Mouse (Mus musculus): ENCODE measurements around the gene Ccr1l1. TPM values are rescaled to one million over a fixed set of nuclear protein-coding genes. Genes with fewer than 3 reads are reported as not detected.

Ccr1l1 gene
- total RNA-seq, 2 experiments from 2014 or later = not detected

DNA sequence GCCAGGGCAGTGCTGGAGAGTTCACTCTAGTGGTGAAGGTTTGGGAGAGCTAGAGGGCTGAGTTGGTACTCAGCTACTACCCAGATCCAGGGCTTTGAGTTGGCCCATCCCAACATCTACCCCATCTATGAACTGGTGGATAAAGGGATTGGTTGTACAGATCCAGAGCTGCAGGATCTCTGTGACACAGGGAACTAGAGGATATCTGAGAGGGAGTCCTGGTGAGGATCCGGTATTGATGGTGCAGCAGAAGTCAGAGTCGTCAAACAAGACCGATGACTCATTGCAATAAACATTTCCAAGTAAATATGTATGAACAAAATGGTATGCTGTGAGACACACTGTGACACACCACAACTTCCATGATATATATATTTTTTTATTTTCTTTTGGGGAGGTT, 47.3 kb downstream of the Ccr1l1 start:
- no peak overlapping the region for H3K4me3 ChIP-seq
- no peak for TF ChIP-seq CTCF (conservative IDR thresholded peaks at IDR 0.05)
- peak overlapping the region; percentile 62 for H3K27ac ChIP-seq
- no peak for DNase-seq (ENCODE audit: low spot score in 2 of 2)

GRCm38 (mm10) chr9:123930476-123930875, 47.7 kb downstream of the Ccr1l1 start:
- H3K4me3 ChIP-seq = no peak overlapping the region
- TF ChIP-seq CTCF (conservative IDR thresholded peaks at IDR 0.05) = no peak
- DNase-seq (ENCODE audit: low spot score in 2 of 2) = no peak
- peak overlapping the region; percentile 62 for H3K27ac ChIP-seq

DNA sequence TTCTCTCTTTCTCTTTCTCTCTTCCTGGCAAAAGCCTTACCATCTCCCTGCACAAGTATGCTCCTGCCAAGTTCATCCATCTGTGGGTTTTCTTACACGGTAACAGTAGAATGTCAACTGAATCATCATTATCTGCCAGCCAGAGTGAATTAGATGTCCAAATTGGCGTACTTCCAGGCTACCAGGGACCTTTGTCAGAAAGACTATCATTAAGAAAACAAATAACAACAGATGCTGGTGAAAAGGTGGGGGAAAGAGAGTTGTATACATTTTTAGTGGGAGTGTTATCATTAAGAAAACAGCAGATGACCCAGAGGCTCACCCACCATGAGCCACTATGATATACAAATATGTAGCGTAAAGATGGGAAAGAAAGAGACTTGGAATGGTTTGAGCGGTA, 48.3 kb downstream of the Ccr1l1 start:
- Histone ChIP-seq H3K4me3 (no peak overlapping the region), H3K27ac (peak overlapping the region; percentile 62)
- DNase-seq (ENCODE audit: low spot score in 2 of 2) = no peak
- TF ChIP-seq CTCF (conservative IDR thresholded peaks at IDR 0.05) = no peak

GRCm38 (mm10) chr9:123928759-123929246, 49.4 kb downstream of the Ccr1l1 start:
- H3K4me3 ChIP-seq = no peak overlapping the region
- peak; percentile 57 for TF ChIP-seq CTCF (conservative IDR thresholded peaks at IDR 0.05)
- no peak for DNase-seq (ENCODE audit: low spot score in 2 of 2)
- H3K27ac ChIP-seq = 0 out of 2 replicates have a peak overlapping the region, but pooled peaks have one; percentile 39

GRCm38 (mm10) chr9:123928118-123928758, 50.0 kb downstream of the Ccr1l1 start:
- H3K4me3 ChIP-seq = no peak overlapping the region
- H3K27ac ChIP-seq = peak overlapping the region; percentile 46; the same call in 1 of the 2 replicates
- TF ChIP-seq CTCF (conservative IDR thresholded peaks at IDR 0.05) = no peak
- DNase-seq (ENCODE audit: low spot score in 2 of 2) = no peak

- peak overlapping the region; percentile 46; the same call in 1 of the 2 replicates for H3K27ac ChIP-seq
- TF ChIP-seq CTCF (conservative IDR thresholded peaks at IDR 0.05) = no peak
- no peak overlapping the region for H3K4me3 ChIP-seq
- no peak for DNase-seq (ENCODE audit: low spot score in 2 of 2)
Observed at GRCm38 (mm10) chr9:123927281-123927960, 50.8 kb downstream of the Ccr1l1 start.

Other genes with a start within 250 kb of the Ccr1l1 start
- gene Cxcr6, start 171.9 kb downstream of the Ccr1l1 start, total RNA-seq (2021) = not detected
- gene Fyco1, start 126.5 kb downstream of the Ccr1l1 start, total RNA-seq (2021) = 10 to 100 TPM; 44.7 to 49.6 TPM
- gene Xcr1, start 116.4 kb downstream of the Ccr1l1 start, total RNA-seq (2021) = not detected
- under 1 TPM in 1 of 2 experiments, not detected in 1; 0.46 TPM for gene Ccr1, start 9.7 kb downstream of the Ccr1l1 start, total RNA-seq (2021)
- gene Ccr3, start 43.6 kb upstream of the Ccr1l1 start, total RNA-seq (2021) = not detected
- gene Ccr2, start 123.5 kb upstream of the Ccr1l1 start, total RNA-seq (2021) = under 1 TPM in 1 of 2 experiments, not detected in 1; 0.23 TPM
- gene Ccr5, start 143.1 kb upstream of the Ccr1l1 start, total RNA-seq (2021) = 10 to 100 TPM in 1 of 2 experiments, 1 to 10 TPM in 1; 7.9 to 10.2 TPM

Data from layer of hippocampus, adult 2 months (tissue).